Mouse (Mus musculus) CD8-positive naive resting alpha-beta T cell, adult 57 days (primary cell): ENCODE results near the gene Ecm2. TPM values are rescaled to one million over a fixed set of nuclear protein-coding genes. Genes with fewer than 3 reads are reported as not detected.

ENCODE experiments used
- total RNA-seq: library from RNA; stranded (reverse); gene quantifications from one replicate; pipeline ENCODE4 v1.2.4, GENCODE M21; 2023

Gene Ecm2
- total RNA-seq, result not detected

DNA sequence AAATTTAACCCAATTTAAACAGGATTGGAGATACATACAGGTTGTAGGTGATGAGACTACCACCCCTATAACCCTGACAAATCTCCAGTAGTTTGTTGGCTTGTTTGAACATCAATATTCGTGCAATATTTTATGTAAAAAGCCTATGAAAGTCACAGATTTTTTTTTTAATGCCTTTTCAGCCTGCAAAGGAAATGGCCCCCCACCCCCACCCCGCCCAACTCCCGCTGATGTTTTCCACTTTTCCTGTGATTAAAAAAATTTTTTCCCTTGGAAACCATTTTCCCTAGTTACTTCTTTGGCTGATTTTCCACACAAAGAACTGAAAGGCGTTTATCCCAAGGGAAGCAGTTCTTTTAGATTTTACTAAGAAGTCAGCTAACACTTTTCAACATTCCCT lies at the start of gene Ecm2:
Gene Ecm2 (plus strand): TSS at position 301 of the 400 bp plus-strand sequence.

DNA sequence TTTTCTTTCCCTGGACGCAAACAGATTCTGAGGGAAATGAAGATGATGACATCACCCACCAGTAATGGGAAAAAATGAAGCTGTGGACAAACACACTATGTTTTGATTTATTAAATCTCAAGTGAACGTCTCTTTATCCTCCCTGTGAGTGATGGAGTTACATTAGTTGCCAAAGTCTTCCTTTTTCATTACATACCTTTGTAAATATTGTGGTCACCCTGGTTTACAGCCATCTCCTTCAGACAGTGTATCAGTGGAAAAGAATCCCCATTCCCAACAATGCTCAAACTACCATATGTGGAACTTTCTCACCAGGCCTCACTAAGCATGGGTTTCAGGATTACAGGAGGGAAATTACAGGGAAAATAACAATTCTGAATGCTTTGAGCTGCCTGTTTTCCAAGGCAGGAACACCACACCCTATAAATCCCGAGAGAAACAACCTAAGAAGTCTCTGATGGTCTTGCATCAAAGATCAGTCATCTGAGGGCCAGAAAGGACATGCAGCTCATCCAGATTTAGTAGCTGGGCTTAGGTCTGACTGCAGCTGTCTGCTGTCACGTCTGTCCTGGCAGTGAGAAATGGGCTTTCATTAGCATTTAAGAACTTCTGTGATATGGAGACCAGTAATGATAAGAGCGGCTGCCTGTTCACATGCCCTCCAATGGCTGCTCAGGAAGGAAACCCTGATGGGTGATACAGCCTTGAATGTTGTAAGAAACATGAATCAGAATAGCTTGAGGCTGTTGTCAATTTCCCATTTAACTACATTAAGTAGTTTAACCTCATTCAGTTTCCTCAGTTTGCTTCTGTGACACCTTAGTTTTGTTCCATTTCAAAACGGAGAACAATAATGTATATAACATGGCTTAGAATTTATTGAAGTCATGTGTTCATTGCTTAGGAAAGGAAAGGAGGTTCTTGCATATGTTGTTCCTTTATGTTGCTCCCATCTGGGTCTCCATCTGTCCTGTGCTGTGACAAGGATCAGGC lies 11.9 kb upstream of the Ecm2 start, which contains the start of gene Tes3-ps:
Gene Tes3-ps (plus strand): TSS at position 943 of the 993 bp plus-strand sequence.

DNA sequence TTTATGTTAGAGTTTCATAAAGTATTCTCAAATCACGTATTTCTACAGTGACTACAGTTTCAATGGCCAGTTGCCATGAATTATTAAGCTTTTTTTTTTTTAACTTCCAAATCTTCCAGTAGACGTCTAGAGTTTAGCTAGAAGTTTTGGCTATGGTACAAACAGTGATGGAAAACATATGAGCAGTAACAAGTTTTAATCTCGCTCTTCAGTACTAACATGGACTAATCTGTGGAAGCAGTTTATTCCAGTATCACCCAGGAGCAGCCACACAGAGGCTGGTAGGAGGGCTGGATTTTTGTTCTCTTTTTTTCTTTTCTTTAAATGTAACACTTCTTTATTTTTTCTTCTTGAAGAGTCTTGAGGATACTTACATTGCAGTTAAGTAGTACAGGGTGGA lies 39.7 kb downstream of the Ecm2 start, which contains the start of gene Aspn:
Gene Aspn (plus strand): TSS at position 165 of the 400 bp plus-strand sequence.

DNA sequence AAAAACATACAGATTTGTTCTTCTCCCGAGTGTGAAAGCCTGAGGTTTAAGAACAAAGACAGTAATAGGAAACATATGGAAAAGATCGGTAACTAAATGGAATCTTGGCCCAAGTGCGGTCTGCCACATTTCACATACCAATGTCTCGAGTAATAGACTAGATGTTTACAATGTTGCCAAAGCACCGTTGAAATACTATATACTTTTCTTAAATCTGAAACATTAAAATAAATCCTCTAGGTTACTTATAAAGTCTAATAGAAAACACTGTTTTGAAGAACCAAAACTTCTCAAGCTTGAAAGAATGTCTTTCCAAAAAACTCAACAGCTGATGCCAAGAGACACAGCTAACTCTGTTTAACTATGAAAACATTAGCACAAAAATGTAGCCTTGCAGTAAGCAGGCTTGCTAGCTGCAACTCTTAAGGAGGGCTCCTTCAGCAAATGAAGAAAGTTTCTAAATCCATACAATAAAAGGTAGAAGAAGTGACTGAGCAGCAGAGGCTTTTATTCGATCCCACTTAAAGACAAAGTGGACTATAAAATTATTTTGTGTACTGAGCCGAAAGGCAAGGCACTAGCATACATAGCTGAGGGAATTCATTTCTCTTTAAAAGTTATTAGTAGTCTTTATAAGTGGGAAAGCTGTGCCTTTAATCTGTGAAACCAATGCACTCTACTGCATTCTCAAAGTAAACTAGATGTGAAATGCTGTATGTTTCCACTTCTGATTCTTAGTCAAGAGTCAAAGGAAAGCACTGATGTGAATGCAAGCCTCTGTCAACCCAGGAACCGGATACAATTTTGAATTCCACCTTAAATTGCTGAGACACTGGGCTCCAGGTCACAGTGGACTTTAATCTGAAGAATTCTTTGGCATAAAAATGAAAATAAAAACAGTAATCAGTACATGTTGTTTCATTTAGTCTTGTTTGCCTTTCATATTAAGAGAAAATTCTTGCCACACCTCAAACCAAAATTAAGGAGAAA lies 77.2 kb downstream of the Ecm2 start, which contains the start of gene Omd:
Gene Omd (plus strand): TSS at position 922 of the 990 bp plus-strand sequence.

Other genes starting within 250 kb of the Ecm2 start
- 90.0 TPM for gene Fgd3, start 184.5 kb upstream of the Ecm2 start, total RNA-seq
- 25.7 TPM for gene Bicd2, start 163.2 kb upstream of the Ecm2 start, total RNA-seq
- gene Ippk, start 83.6 kb upstream of the Ecm2 start, total RNA-seq, result 11.4 TPM
- 0.98 TPM for gene Tes3-ps, start 11.5 kb upstream of the Ecm2 start, total RNA-seq
- not detected for gene Aspn, start 39.6 kb downstream of the Ecm2 start, total RNA-seq
- gene Omd, start 77.7 kb downstream of the Ecm2 start, total RNA-seq, result not detected
- not detected for gene Ogn, start 103.2 kb downstream of the Ecm2 start, total RNA-seq
- not detected for gene Cenpp, start 148.0 kb downstream of the Ecm2 start, total RNA-seq
- gene Nol8, start 148.3 kb downstream of the Ecm2 start, total RNA-seq, result 38.9 TPM
- 91.4 TPM for gene Iars, start 177.3 kb downstream of the Ecm2 start, total RNA-seq